Mouse (Mus musculus): ENCODE data around the gene Rhbdl1. TPM values are rescaled to one million over a fixed set of nuclear protein-coding genes. Genes with fewer than 3 reads are reported as not detected.
"Not testable (repeated sequence)": the region's sequence is repeated elsewhere in the genome, so short reads cannot be mapped to it uniquely, and the experiment has no call there.

The Rhbdl1 gene
- polyA plus RNA-seq, 1 experiment from 2014 or later: 2.6 TPM

- peak overlapping the region; percentile 60 for H3K4me3 ChIP-seq
- H3K27ac ChIP-seq: no peak overlapping the region
- H3K4me1 ChIP-seq: peaks cover 22% of the 10 kb centered on the region
- no peak for ATAC-seq (ENCODE audit: insufficient number of reproducible peaks, low FRiP score, low TSS enrichment, low read depth)
- H3K36me3 ChIP-seq: no peaks in the 10 kb centered on the region
- peak overlapping the region; percentile 94 for H3K4me2 ChIP-seq
- 8% methylated on average over 25 of the region's 25 CpGs for WGBS
- peak overlapping the region; percentile 37; the same call in 1 of the 2 replicates for H3K9ac ChIP-seq
- H3K9me3 ChIP-seq: no peaks in the 10 kb centered on the region
- H3K27me3 ChIP-seq: peaks cover 67% of the 10 kb centered on the region
These were observed 27.3 kb downstream of the Rhbdl1 start for GRCm38 (mm10) chr17:25809606-25810340.

DNA sequence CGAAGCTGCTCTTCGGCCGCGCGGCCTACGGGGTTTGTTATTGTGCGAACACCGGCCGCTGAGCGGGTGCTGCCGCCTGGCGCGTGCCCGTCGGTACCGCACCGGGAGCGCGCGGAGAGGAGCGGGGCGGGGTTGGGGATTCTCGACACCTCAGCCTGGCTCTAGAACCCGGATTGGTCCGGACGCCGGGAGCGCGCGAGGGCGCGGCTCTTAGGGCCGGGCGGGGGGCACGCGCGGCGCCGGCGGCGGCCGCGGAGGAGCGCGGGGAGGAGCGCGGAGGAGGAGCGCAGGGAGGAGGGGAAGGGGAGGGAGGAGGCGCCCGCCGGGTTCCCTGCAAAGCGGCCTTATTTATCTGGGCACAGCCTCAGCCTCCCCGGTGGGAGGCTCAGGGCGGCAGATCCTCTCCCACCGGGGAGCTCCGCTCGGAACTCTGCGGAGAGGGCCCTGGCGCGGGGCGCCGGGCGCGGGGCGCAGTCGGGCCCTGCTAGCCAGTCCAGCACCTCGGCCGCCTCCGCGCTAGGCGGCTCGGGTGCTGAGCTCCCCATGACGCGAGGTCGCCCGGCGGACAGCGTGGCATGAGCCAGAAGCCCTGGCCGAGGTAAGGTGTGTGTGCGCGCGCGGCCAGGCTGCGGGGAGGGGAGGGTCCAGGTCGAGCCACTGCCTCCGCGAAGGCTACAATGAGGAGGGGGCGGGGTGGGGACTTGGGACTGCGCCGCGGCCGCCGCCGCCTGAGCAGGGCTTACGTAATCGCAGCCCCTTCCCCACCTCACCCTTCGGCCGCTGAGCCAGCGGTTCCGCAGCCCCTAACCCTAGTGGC lies 28.1 kb downstream of the Rhbdl1 start, which contains the start of gene Fbxl16:
Fbxl16 (plus strand) TSS at position 297 of the 817 bp plus-strand sequence.
- peak within 1 kb of the TSS; percentile 37 for H3K9ac ChIP-seq
- peak within 1 kb of the TSS; percentile 60 for H3K4me3 ChIP-seq
- H3K27ac ChIP-seq: no peak within 1 kb of the TSS
- WGBS: under 1% methylated on average over 76 of the region's 100 CpGs
- H3K36me3 ChIP-seq: no peaks in the 10 kb centered on the region
- H3K4me2 ChIP-seq: peak within 1 kb of the TSS; percentile 94
- ATAC-seq (ENCODE audit: insufficient number of reproducible peaks, low FRiP score, low TSS enrichment, low read depth): peak; percentile 78
- no peaks in the 10 kb centered on the region for H3K9me3 ChIP-seq
- H3K4me1 ChIP-seq: peaks cover 22% of the 10 kb centered on the region
- H3K27me3 ChIP-seq: peaks cover 65% of the 10 kb centered on the region

- peaks cover 70% of the 10 kb centered on the region for H3K27me3 ChIP-seq
- peak overlapping the region; percentile 94 for H3K4me2 ChIP-seq
- peaks cover 18% of the 10 kb centered on the region for H3K4me1 ChIP-seq
- no peak for ATAC-seq (ENCODE audit: insufficient number of reproducible peaks, low FRiP score, low TSS enrichment, low read depth)
- WGBS: 32% methylated on average over 5 of the region's 5 CpGs
- no peaks in the 10 kb centered on the region for H3K9me3 ChIP-seq
- H3K4me3 ChIP-seq: peak overlapping the region; percentile 60
- H3K9ac ChIP-seq: no peak overlapping the region
- no peak overlapping the region for H3K27ac ChIP-seq
- no peaks in the 10 kb centered on the region for H3K36me3 ChIP-seq
These were observed 29.1 kb downstream of the Rhbdl1 start for GRCm38 (mm10) chr17:25808028-25808427.

- ATAC-seq (ENCODE audit: insufficient number of reproducible peaks, low FRiP score, low TSS enrichment, low read depth); H3K9me3 ChIP-seq; H3K4me2 ChIP-seq; H3K9ac ChIP-seq; H3K27ac ChIP-seq; H3K4me3 ChIP-seq; H3K36me3 ChIP-seq: not testable (repeated sequence)
- H3K27me3 ChIP-seq: peaks cover 69% of the 10 kb centered on the region
- H3K4me1 ChIP-seq: peaks cover 18% of the 10 kb centered on the region
- WGBS: 36% methylated on average over 2 of the region's 2 CpGs
These were observed 29.6 kb downstream of the Rhbdl1 start for GRCm38 (mm10) chr17:25807452-25807851.

GRCm38 (mm10) chr17:25806507-25806906 lies 30.6 kb downstream of the Rhbdl1 start:
- 79% methylated on average over 4 of the region's 4 CpGs for WGBS
- H3K9ac ChIP-seq: no peak overlapping the region
- no peaks in the 10 kb centered on the region for H3K9me3 ChIP-seq
- peaks cover 66% of the 10 kb centered on the region for H3K27me3 ChIP-seq
- no peak overlapping the region for H3K4me2 ChIP-seq
- no peaks in the 10 kb centered on the region for H3K36me3 ChIP-seq
- H3K4me3 ChIP-seq: no peak overlapping the region
- H3K4me1 ChIP-seq: peaks cover 18% of the 10 kb centered on the region
- ATAC-seq (ENCODE audit: insufficient number of reproducible peaks, low FRiP score, low TSS enrichment, low read depth): no peak
- H3K27ac ChIP-seq: no peak overlapping the region

GRCm38 (mm10) chr17:25802825-25803517 lies 34.1 kb downstream of the Rhbdl1 start:
- Histone ChIP-seq H3K4me1 (no peaks in the 10 kb centered on the region), H3K9ac (no peak overlapping the region), H3K27me3 (peaks cover 35% of the 10 kb centered on the region), H3K27ac (no peak overlapping the region), H3K9me3 (no peaks in the 10 kb centered on the region), H3K4me3 (no peak overlapping the region), H3K36me3 (no peaks in the 10 kb centered on the region), H3K4me2 (no peak overlapping the region)
- WGBS: 8% methylated on average over 10 of the region's 10 CpGs
- ATAC-seq (ENCODE audit: insufficient number of reproducible peaks, low FRiP score, low TSS enrichment, low read depth): 0 out of 2 replicates have a peak, but pooled peaks have one; percentile 15

- no peak overlapping the region for H3K9ac ChIP-seq
- H3K9me3 ChIP-seq: no peaks in the 10 kb centered on the region
- no peak overlapping the region for H3K27ac ChIP-seq
- H3K4me2 ChIP-seq: no peak overlapping the region
- WGBS: 6% methylated on average over 6 of the region's 6 CpGs
- H3K36me3 ChIP-seq: no peaks in the 10 kb centered on the region
- ATAC-seq (ENCODE audit: insufficient number of reproducible peaks, low FRiP score, low TSS enrichment, low read depth): no peak
- H3K4me1 ChIP-seq: peaks cover 12% of the 10 kb centered on the region
- H3K4me3 ChIP-seq: no peak overlapping the region
- peaks cover 34% of the 10 kb centered on the region for H3K27me3 ChIP-seq
These were observed 36.1 kb downstream of the Rhbdl1 start for GRCm38 (mm10) chr17:25801029-25801428.

GRCm38 (mm10) chr17:25796951-25797369 lies 40.1 kb downstream of the Rhbdl1 start, which contains the start of gene Metrn:
Metrn (minus strand) TSS chr17:25797136.
- Histone ChIP-seq H3K27me3 (peaks cover 6% of the 10 kb centered on the region), H3K27ac (no peak within 1 kb of the TSS), H3K4me2 (peak within 1 kb of the TSS; percentile 68), H3K9me3 (no peaks in the 10 kb centered on the region), H3K4me1 (peaks cover 44% of the 10 kb centered on the region), H3K36me3 (0 out of 2 replicates have a peak, but pooled peaks cover 3% of the 10 kb centered on the region), H3K9ac (peak within 1 kb of the TSS; percentile 56), H3K4me3 (peak within 1 kb of the TSS; percentile 79)
- 1% methylated on average over 34 of the region's 35 CpGs for WGBS
- ATAC-seq (ENCODE audit: insufficient number of reproducible peaks, low FRiP score, low TSS enrichment, low read depth): peak; percentile 70; the same call in 1 of the 2 replicates

GRCm38 (mm10) chr17:25796211-25796771 lies 40.8 kb downstream of the Rhbdl1 start:
- Histone ChIP-seq H3K9ac (peak overlapping the region; percentile 56), H3K27me3 (peaks cover 2% of the 10 kb centered on the region; the same call in 1 of the 2 replicates), H3K36me3 (0 out of 2 replicates have a peak, but pooled peaks cover 3% of the 10 kb centered on the region), H3K4me1 (peaks cover 49% of the 10 kb centered on the region), H3K27ac (no peak overlapping the region), H3K4me2 (peak overlapping the region; percentile 68), H3K9me3 (no peaks in the 10 kb centered on the region), H3K4me3 (peak overlapping the region; percentile 79)
- 0 out of 2 replicates have a peak, but pooled peaks have one; percentile 11 for ATAC-seq (ENCODE audit: insufficient number of reproducible peaks, low FRiP score, low TSS enrichment, low read depth)
- whole genome bisulfite sequencing: 2% methylated on average over 36 of the region's 37 CpGs

GRCm38 (mm10) chr17:25795609-25796092 lies 41.4 kb downstream of the Rhbdl1 start, which contains the start of gene AC134908.4:
AC134908.4 (minus strand) TSS chr17:25795659.
- no peak for ATAC-seq (ENCODE audit: insufficient number of reproducible peaks, low FRiP score, low TSS enrichment, low read depth)
- Histone ChIP-seq H3K9me3 (no peaks in the 10 kb centered on the region), H3K27me3 (no peaks in the 10 kb centered on the region), H3K4me1 (peaks cover 55% of the 10 kb centered on the region), H3K36me3 (0 out of 2 replicates have a peak, but pooled peaks cover 3% of the 10 kb centered on the region), H3K4me2 (peak within 1 kb of the TSS; percentile 68), H3K4me3 (peak within 1 kb of the TSS; percentile 79), H3K9ac (peak within 1 kb of the TSS; percentile 56), H3K27ac (no peak within 1 kb of the TSS)
- 28% methylated on average over 6 of the region's 6 CpGs for WGBS

DNA sequence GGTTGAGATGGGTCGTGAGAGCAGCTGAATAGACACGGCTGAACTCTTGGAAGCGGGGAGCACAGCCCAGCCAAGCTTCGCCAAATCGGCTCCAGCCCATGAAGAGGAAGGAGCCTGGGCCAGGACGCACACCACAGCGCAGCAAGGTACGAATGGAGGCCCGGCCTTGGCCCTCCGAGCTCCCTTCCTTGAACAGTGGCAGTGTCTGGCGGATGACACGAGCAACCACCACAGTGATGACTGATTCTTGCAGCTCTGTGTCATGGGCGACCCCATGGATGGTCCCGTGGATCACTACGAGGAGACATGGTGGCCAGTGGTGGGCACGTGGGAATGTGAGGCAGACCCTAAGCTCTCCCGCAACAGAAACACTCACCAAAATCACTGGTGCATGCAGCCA lies 42.1 kb downstream of the Rhbdl1 start:
- no peaks in the 10 kb centered on the region for H3K9me3 ChIP-seq
- peaks cover 58% of the 10 kb centered on the region for H3K4me1 ChIP-seq
- H3K27me3 ChIP-seq: no peaks in the 10 kb centered on the region
- H3K36me3 ChIP-seq: 0 out of 2 replicates have a peak, but pooled peaks cover 3% of the 10 kb centered on the region
- no peak for ATAC-seq (ENCODE audit: insufficient number of reproducible peaks, low FRiP score, low TSS enrichment, low read depth)
- H3K4me2 ChIP-seq: peak overlapping the region; percentile 68; the same call in 1 of the 2 replicates
- 0 out of 2 replicates have a peak overlapping the region, but pooled peaks have one; percentile 79 for H3K4me3 ChIP-seq
- 89% methylated on average over 17 of the region's 17 CpGs for WGBS
- no peak overlapping the region for H3K27ac ChIP-seq
- no peak overlapping the region for H3K9ac ChIP-seq
